Mouse (Mus musculus): ENCODE data around the gene Cyp2b10.
"Not testable (repeated sequence)": the region's sequence is repeated elsewhere in the genome, so short reads cannot be mapped to it uniquely, and the experiment has no call there.

Gene Cyp2b10

GRCm38 (mm10) chr7:25916116-25916515 is 18.7 kb downstream of the Cyp2b10 start:
- no peak for DNase-seq (ENCODE audit: low spot score)

- not testable (repeated sequence) for DNase-seq (ENCODE audit: low spot score)
Observed at GRCm38 (mm10) chr7:25917271-25917670, 19.9 kb downstream of the Cyp2b10 start.

- DNase-seq (ENCODE audit: low spot score): no peak
Observed at GRCm38 (mm10) chr7:25919467-25919866, 22.0 kb downstream of the Cyp2b10 start.

GRCm38 (mm10) chr7:25945274-25945673 is 47.9 kb downstream of the Cyp2b10 start:
- DNase-seq (ENCODE audit: low spot score): peak; percentile 24

Measured in lung, postnatal 25 days (tissue).